Comparison of ENCODE assay signal across 8 mouse cellular contexts in genomic region chr8:47932028-47932790, GRCm38 (mm10). TPM values are rescaled to one million over a fixed set of nuclear protein-coding genes. Genes with fewer than 3 reads are reported as not detected.
DNase-seq lines count a peak whose midpoint lies in the region; ATAC-seq lines count a peak whose summit lies in the region.

No protein-coding gene starts in this region.

- H3K27me3 ChIP-seq in heart, embryonic 12.5 days (replicated peaks): no peaks in the 10 kb centered on the region
- H3K27me3 ChIP-seq in midbrain, embryonic 12.5 days: no peaks in the 10 kb centered on the region

- intact Hi-C loops in gastrocnemius, postnatal 36 days (cut with DNase I): no loop called here

- no peak overlapping the region for H3K9ac ChIP-seq in heart, embryonic 12.5 days
- no peak overlapping the region for H3K9ac ChIP-seq in midbrain, embryonic 12.5 days (replicated peaks)

- ATAC-seq in heart, embryonic 12.5 days (ENCODE audit: insufficient number of reproducible peaks, low FRiP score): peak; percentile 76
- 0 out of 2 replicates have a peak, but pooled peaks have one; percentile 27 for ATAC-seq in midbrain, embryonic 12.5 days (ENCODE audit: low FRiP score, low read depth)

- peak overlapping the region; percentile 58 for H3K4me2 ChIP-seq in heart, embryonic 12.5 days
- H3K4me2 ChIP-seq in midbrain, embryonic 12.5 days (replicated peaks): no peak overlapping the region

- H3K4me1 ChIP-seq in heart, embryonic 12.5 days (replicated peaks): peaks cover 68% of the 10 kb centered on the region
- peaks cover 16% of the 10 kb centered on the region for H3K4me1 ChIP-seq in midbrain, embryonic 12.5 days

- peak; percentile 52 for DNase-seq in 3134 (ENCODE audit: extremely low read depth, insufficient read length, low spot score)
- DNase-seq in R1 (ENCODE audit: low read depth, low spot score): peak; percentile 76
- DNase-seq in large intestine, adult 2 months (ENCODE audit: low read depth, low spot score): peak; percentile 8
- no peak for DNase-seq in adrenal gland, postnatal 10 days
- DNase-seq in thymus, postnatal 36 days: no peak
- DNase-seq in gastrocnemius, postnatal 36 days: no peak

- 33% methylated on average over 16 of the region's 16 CpGs for WGBS in heart, embryonic 12.5 days
- WGBS in large intestine, adult 2 months: 31% methylated on average over 16 of the region's 16 CpGs
- WGBS in midbrain, embryonic 12.5 days: 47% methylated on average over 16 of the region's 16 CpGs

- no peaks in the 10 kb centered on the region for H3K9me3 ChIP-seq in heart, embryonic 12.5 days (replicated peaks)
- no peaks in the 10 kb centered on the region for H3K9me3 ChIP-seq in midbrain, embryonic 12.5 days

- H3K27ac ChIP-seq in heart, embryonic 12.5 days (ENCODE audit: poor library complexity, severe bottlenecking): peak overlapping the region; percentile 88
- H3K27ac ChIP-seq in midbrain, embryonic 12.5 days (replicated peaks): 0 out of 2 replicates have a peak overlapping the region, but pooled peaks have one; percentile 10

- H3K4me3 ChIP-seq in heart, embryonic 12.5 days: no peak overlapping the region; the same call in 1 of the 2 replicates
- H3K4me3 ChIP-seq in midbrain, embryonic 12.5 days: no peak overlapping the region

- H3K36me3 ChIP-seq in heart, embryonic 12.5 days: no peaks in the 10 kb centered on the region
- H3K36me3 ChIP-seq in midbrain, embryonic 12.5 days: no peaks in the 10 kb centered on the region

RNA-seq across cellular contexts. Expression of gene Wwc2, which starts 58.5 kb away (rescaled TPM):
- polyA plus RNA-seq in heart, embryonic 12.5 days (2016; fragmentation: Nextera tagmentation; extraction: Ambion mirVana): 22.1 and 23.9 TPM in 2 replicates
- 1.4 and 1.5 TPM in 2 replicates for polyA plus RNA-seq in large intestine, adult 2 months (2012; rRNA removed)
- polyA plus RNA-seq in midbrain, embryonic 12.5 days (2016; fragmentation: Nextera tagmentation; extraction: Ambion mirVana): 9.9 and 10.0 TPM in 2 replicates
- total RNA-seq in adrenal gland, postnatal 10 days (2021): 10 to 100 TPM; 23.0 to 24.4 TPM
- 1 to 10 TPM; 5.6 to 6.4 TPM for total RNA-seq in gastrocnemius, postnatal 36 days (2021)

Comparison
In these comparisons a context has a peak if more than half of its experiments do, and no peak if none do; other contexts are left out.
1. DNase-seq: peak in 3134 (single experiment), R1 (single experiment) and large intestine, adult 2 months (single experiment); none in adrenal gland, postnatal 10 days (single experiment), thymus, postnatal 36 days (0 of 2) and gastrocnemius, postnatal 36 days (0 of 2).